Mouse (Mus musculus): ENCODE measurements at regions not wholly inside any gene's neighbourhood (a gene's known extent, or its start where the extent isn't known, plus 50 kb on each side); places are given as distances from the start of the nearest gene placed in this dataset.
A peak's percentile ranks its signal among the peaks of the same experiment; 100 is the strongest.

DNA sequence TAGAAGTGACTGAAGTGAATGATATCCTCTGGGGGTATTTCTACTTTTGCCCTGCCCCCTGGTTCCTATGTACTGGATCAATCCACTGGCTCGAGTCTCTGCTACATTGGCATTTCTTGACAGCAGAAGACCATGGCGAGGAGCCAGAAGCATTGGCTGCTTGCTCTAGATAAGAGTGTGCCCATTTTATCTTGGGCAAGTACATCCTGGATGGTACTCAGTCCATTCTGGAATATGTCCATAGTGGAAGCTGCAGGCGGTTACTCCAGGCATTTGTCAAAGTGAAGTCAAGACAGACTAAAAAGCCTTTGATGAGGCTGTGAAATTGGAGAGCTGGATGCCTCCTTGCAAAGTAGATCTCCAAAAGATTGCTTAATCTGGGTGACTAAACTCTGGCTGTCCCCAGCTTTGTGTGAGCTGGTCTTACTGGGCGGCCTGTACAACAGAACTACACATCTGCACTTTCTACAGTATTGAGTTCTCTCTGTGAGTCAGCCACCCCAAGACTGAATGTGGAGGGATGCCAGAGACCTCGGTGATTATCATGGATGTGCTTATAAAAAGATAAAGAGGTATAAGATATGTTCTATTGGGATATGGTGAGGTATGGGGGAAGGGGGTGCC lies 222.6 kb upstream of the Peli2 start:
- no peak overlapping the region for H3K4me3 ChIP-seq
- H3K9me3 ChIP-seq (replicated peaks), result no peaks in the 10 kb centered on the region
- no peaks in the 10 kb centered on the region for H3K36me3 ChIP-seq
- no peaks in the 10 kb centered on the region for H3K27me3 ChIP-seq (replicated peaks)
- no peak for ATAC-seq (ENCODE audit: insufficient number of reproducible peaks, low FRiP score)
- no peaks in the 10 kb centered on the region for H3K4me1 ChIP-seq (replicated peaks)
- no peak overlapping the region for H3K9ac ChIP-seq
- H3K27ac ChIP-seq (ENCODE audit: poor library complexity, severe bottlenecking), result no peak overlapping the region
- WGBS, result 65% methylated on average over 5 of the region's 5 CpGs
- H3K4me2 ChIP-seq, result no peak overlapping the region

DNA sequence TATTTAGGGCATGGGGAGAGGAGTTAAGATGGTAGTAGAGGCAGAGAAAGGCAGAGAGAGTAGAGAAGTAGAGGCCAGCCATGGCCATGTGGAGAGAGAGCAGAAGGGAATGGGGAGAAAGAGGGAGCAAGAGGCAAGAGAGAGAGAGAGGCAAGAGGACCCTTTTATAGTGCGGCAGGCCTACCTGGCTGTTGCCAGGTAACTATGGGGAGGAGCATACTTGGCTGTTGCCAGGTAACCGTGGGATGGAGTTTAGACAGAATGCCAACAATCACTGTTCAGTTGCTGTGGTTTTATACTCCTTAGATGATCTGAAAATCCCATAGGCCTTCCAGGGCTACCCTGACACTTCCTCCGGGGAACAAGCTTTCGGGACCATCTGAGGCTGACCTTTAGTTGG lies 222.0 kb upstream of the Peli2 start:
- H3K4me1 ChIP-seq (replicated peaks), result no peaks in the 10 kb centered on the region

DNA sequence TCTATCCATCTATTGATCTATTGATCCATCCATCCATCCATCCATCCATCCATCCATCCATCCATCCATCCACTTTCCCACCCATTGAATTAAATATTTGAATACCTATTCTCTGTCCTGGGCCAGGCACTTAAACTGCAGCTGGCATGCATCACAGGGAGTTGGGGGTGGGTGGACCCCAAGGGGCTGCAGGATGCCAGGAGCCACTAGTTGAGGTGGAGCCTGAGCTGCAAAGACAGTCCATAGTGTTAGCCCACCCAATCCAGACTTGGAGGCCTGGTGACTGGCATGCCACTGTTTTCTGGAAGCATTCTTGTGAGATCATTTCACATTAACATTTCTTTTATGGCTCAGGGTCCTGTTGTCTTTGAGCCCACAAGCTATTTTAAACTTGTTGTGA lies 215.3 kb upstream of the Peli2 start:
- Histone ChIP-seq H3K4me2 (no peak overlapping the region), H3K27ac (ENCODE audit: poor library complexity, severe bottlenecking) (no peak overlapping the region), H3K9ac (no peak overlapping the region), H3K4me1 (replicated peaks) (peaks cover 7% of the 10 kb centered on the region; the same call in 1 of the 2 replicates), H3K27me3 (replicated peaks) (no peaks in the 10 kb centered on the region), H3K36me3 (no peaks in the 10 kb centered on the region), H3K4me3 (no peak overlapping the region), H3K9me3 (replicated peaks) (no peaks in the 10 kb centered on the region)
- no peak for ATAC-seq (ENCODE audit: insufficient number of reproducible peaks, low FRiP score)

More for the DNA sequence above, 222.0 kb upstream of the Peli2 start:
- WGBS, result 82% methylated on average over 4 of the region's 4 CpGs
- H3K9ac ChIP-seq, result no peak overlapping the region
- H3K4me2 ChIP-seq, result no peak overlapping the region
- no peak overlapping the region for H3K27ac ChIP-seq (ENCODE audit: poor library complexity, severe bottlenecking)
- no peak for ATAC-seq (ENCODE audit: insufficient number of reproducible peaks, low FRiP score)
- H3K27me3 ChIP-seq (replicated peaks), result no peaks in the 10 kb centered on the region
- H3K4me3 ChIP-seq, result no peak overlapping the region
- no peaks in the 10 kb centered on the region for H3K36me3 ChIP-seq
- H3K9me3 ChIP-seq (replicated peaks), result no peaks in the 10 kb centered on the region

DNA sequence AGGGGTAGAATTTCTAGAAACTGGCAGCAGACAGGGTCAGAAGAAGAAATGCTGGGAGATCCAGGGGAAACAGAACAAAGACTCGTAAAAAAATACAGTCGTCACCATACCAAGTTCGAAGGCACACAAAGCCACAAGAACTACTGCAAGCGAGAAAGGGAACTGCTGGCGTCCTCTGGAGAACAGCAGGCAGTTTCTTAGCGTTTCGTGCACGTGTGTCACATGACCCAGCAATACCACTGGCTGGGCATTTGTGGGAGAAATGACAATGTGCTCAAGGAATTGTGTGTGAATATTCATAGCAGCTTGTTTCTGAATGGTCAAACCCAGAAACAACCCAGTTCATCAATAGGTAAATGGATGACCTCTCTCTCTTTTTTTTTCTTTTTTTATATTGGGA lies 211.5 kb upstream of the Peli2 start:
- ATAC-seq (ENCODE audit: insufficient number of reproducible peaks, low FRiP score), result no peak
- Histone ChIP-seq H3K4me3 (no peak overlapping the region), H3K4me1 (replicated peaks) (peaks cover 7% of the 10 kb centered on the region; the same call in 1 of the 2 replicates), H3K36me3 (no peaks in the 10 kb centered on the region), H3K4me2 (peak overlapping the region; percentile 50), H3K9me3 (replicated peaks) (no peaks in the 10 kb centered on the region), H3K9ac (no peak overlapping the region), H3K27ac (ENCODE audit: poor library complexity, severe bottlenecking) (no peak overlapping the region), H3K27me3 (replicated peaks) (no peaks in the 10 kb centered on the region)
- 57% methylated on average over 8 of the region's 8 CpGs for WGBS

DNA sequence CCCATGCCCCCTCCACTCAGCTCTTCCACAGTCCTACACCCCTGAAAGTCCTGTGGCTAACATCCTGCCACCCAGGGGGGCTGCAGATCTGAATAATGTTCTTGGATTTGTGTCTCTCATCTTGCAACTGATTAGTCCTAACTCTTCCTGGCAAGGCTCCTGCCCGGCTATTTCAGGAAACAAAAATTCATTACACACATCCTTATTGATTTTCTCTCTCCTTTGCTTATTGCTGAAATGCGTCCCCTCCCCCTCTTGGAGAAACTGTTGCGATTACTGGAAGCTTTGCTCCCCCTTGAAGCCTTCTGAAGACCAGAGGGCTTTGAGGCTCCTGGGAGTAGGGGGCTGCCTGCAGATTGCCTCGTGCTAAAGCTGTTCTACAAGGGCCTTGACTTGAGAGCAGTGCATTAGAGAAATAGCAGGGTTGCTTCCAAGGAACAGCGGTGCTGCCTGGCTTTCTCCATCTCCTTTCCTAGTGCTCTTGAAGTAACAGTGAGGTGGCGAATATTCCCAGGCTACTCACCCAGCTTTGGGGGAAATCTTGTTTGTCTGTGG lies 209.8 kb upstream of the Peli2 start:
- Histone ChIP-seq H3K9ac (no peak overlapping the region), H3K4me2 (no peak overlapping the region), H3K27ac (ENCODE audit: poor library complexity, severe bottlenecking) (no peak overlapping the region), H3K4me3 (no peak overlapping the region), H3K27me3 (replicated peaks) (0 out of 2 replicates have a peak, but pooled peaks cover 3% of the 10 kb centered on the region), H3K9me3 (replicated peaks) (no peaks in the 10 kb centered on the region), H3K36me3 (no peaks in the 10 kb centered on the region), H3K4me1 (replicated peaks) (peaks cover 7% of the 10 kb centered on the region; the same call in 1 of the 2 replicates)
- no peak for ATAC-seq (ENCODE audit: insufficient number of reproducible peaks, low FRiP score)
- WGBS, result 42% methylated on average over 6 of the region's 6 CpGs

DNA sequence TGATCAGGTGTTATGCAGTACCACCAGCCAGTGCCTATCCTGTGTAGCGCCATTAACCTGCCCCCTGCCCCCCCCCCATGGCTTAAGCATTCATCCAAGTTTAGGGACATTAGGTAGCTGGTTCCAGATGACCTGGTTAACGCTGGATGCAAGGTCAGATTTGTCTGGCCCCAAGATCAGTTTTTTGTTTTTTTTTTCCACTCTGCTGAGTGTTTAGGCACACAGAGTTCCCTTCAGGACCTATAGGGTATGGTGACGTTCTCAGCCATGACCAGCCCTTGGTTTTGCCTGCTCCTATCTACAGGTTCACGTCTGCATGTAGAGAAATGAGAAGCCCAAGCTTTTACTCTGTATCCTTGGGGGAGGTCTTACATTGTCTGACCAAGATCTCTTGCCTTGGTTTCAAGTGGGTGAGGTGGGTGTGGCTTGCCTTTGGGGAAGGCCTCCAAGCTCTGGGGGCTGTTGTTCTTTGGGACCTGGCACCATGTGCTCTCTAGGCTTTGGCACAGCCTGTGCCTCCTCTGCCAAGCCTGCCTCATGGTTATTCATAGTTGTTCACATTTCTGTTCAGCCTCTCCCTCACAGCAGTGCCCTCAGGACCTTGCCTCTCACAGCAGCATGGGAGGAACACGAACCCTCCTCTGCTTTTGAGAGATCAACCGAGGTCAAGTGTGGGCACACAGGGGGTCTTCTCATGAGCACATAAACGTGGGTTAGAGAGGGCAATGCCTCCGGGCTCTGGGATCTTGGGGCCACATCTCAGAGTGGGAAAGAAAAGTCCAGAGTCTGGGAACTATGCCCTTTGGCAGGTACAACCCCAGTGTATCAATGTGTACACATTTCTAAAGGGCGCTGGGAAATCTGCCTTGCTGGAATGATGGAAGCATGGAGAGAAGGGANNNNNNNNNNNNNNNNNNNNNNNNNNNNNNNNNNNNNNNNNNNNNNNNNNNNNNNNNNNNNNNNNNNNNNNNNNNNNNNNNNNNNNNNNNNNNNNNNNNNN lies 208.8 kb upstream of the Peli2 start:
- Histone ChIP-seq H3K27me3 (replicated peaks) (0 out of 2 replicates have a peak, but pooled peaks cover 3% of the 10 kb centered on the region), H3K9ac (no peak overlapping the region), H3K9me3 (replicated peaks) (no peaks in the 10 kb centered on the region), H3K36me3 (no peaks in the 10 kb centered on the region), H3K27ac (ENCODE audit: poor library complexity, severe bottlenecking) (no peak overlapping the region), H3K4me1 (replicated peaks) (peaks cover 7% of the 10 kb centered on the region; the same call in 1 of the 2 replicates), H3K4me2 (no peak overlapping the region), H3K4me3 (no peak overlapping the region)
- ATAC-seq (ENCODE audit: insufficient number of reproducible peaks, low FRiP score), result no peak
- WGBS, result 70% methylated on average over 9 of the region's 9 CpGs

DNA sequence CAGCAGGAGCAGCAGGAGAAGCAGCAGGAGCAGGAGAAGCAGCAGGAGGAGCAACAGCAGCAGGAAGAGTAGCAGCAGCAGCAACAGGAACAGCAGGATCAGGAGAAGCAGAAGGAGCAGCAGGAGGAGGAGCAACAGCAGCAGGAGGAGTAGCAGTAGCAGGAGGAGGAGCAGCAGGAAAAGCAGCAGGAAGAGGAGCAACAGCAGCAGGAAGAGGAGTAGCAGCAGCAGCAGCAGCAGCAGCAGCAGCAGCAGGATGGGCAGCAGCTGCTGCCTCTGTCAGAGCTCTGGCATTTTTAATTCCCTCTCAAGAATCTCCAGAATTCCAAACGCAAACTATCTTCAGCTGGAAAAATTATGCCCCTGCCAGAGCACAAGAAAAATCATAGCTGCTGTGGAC lies 205.0 kb upstream of the Peli2 start:
- H3K36me3 ChIP-seq, result no peaks in the 10 kb centered on the region
- 63% methylated on average over 1 of the region's 1 CpGs for WGBS
- H3K27ac ChIP-seq (ENCODE audit: poor library complexity, severe bottlenecking), result no peak overlapping the region
- H3K4me1 ChIP-seq (replicated peaks), result no peaks in the 10 kb centered on the region; the same call in 1 of the 2 replicates
- H3K4me2 ChIP-seq, result no peak overlapping the region
- no peaks in the 10 kb centered on the region for H3K9me3 ChIP-seq (replicated peaks)
- H3K27me3 ChIP-seq (replicated peaks), result 0 out of 2 replicates have a peak, but pooled peaks cover 3% of the 10 kb centered on the region
- H3K4me3 ChIP-seq, result no peak overlapping the region
- no peak for ATAC-seq (ENCODE audit: insufficient number of reproducible peaks, low FRiP score)
- no peak overlapping the region for H3K9ac ChIP-seq

DNA sequence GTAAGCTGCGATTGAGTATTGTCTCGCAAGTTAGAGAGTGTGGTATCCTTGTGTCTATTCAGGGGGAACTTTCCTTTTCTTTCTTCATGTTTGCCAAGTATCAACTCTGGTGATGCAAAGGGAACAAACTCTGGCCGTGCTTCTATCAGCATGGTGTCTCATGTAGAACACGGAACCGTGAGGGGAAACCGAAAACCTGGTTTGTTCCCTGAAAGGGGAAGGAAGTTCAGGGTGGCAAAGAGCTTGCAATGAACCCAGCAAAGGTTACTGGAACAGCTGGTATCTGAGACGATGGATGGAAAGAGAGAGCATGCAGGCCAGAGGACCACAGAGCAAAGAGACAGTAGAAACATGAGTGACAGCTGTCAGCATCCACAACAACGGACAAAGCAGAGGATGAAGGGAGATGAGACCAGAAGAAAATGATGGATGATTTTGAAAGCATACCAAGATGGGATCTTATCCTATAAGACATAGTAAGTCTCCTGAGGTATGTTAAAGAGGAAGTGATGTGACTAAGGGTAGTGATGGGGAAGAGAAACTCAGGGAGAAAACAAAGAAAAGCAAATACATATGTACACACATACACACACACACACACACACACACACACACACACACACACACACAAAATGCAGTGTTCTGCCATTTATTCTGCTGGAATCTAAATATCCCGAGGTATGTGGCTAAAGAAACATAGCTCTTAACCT lies 199.8 kb upstream of the Peli2 start:
- H3K9me3 ChIP-seq (replicated peaks), result peaks cover 5% of the 10 kb centered on the region; the same call in 1 of the 2 replicates
- no peaks in the 10 kb centered on the region for H3K36me3 ChIP-seq
- ATAC-seq (ENCODE audit: insufficient number of reproducible peaks, low FRiP score), result no peak
- no peak overlapping the region for H3K4me2 ChIP-seq
- no peaks in the 10 kb centered on the region for H3K27me3 ChIP-seq (replicated peaks)
- 87% methylated on average over 9 of the region's 9 CpGs for WGBS
- H3K27ac ChIP-seq (ENCODE audit: poor library complexity, severe bottlenecking), result no peak overlapping the region
- peaks cover 6% of the 10 kb centered on the region; the same call in 1 of the 2 replicates for H3K4me1 ChIP-seq (replicated peaks)
- no peak overlapping the region for H3K4me3 ChIP-seq
- H3K9ac ChIP-seq, result no peak overlapping the region

DNA sequence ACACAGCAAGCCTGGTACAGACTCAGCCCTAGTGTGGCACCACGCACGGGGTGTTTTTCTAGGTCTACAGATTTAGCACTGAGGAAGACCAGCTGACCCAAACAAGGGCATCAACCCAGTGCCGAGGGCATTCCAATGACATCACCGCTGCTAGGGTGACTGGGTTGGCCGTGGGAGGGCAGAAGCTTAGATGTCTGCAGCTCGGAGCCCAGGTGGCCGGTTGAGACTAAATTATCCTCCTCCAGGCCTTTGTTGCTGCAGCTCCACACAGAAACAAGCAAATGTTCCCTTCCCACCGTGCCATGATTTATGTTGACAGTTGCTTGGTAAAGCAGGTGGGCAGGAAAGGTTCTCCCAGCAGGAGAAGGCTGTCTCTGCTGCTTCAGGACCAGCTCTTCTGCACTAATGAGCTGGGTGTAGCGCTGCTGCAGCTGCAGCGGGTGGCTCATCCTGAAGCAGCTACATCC lies 198.8 kb upstream of the Peli2 start:
- Histone ChIP-seq H3K4me3 (no peak overlapping the region), H3K36me3 (no peaks in the 10 kb centered on the region), H3K9me3 (replicated peaks) (peaks cover 5% of the 10 kb centered on the region), H3K27me3 (replicated peaks) (no peaks in the 10 kb centered on the region), H3K4me2 (no peak overlapping the region), H3K27ac (ENCODE audit: poor library complexity, severe bottlenecking) (no peak overlapping the region), H3K4me1 (replicated peaks) (peaks cover 6% of the 10 kb centered on the region; the same call in 1 of the 2 replicates), H3K9ac (no peak overlapping the region)
- no peak for ATAC-seq (ENCODE audit: insufficient number of reproducible peaks, low FRiP score)
- 43% methylated on average over 10 of the region's 10 CpGs for WGBS

DNA sequence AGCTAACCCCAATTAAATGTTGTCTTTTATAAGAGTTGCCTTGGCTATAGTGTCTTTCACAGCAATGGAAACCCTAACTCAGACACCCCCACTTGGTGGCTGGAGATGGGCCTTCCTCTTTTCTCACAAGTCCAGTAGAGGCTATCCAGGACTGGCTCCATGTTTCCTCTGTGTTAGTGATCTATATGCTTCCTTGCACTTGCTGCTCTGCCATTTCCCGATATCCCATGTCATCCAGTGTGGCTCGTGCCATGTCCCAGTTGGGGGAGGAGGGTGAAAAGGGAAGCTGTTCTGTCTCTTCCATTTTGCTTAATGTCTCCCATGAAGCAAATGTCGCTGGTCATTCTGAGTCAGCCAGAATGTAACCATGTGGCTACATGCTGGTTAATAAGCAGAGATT lies 194.2 kb upstream of the Peli2 start:
- H3K4me1 ChIP-seq (replicated peaks), result peaks cover 6% of the 10 kb centered on the region; the same call in 1 of the 2 replicates
- ATAC-seq (ENCODE audit: insufficient number of reproducible peaks, low FRiP score), result no peak
- H3K9ac ChIP-seq, result no peak overlapping the region

More for the DNA sequence above, 194.2 kb upstream of the Peli2 start:
- Histone ChIP-seq H3K9me3 (replicated peaks) (peaks cover 5% of the 10 kb centered on the region), H3K27ac (ENCODE audit: poor library complexity, severe bottlenecking) (no peak overlapping the region), H3K4me3 (no peak overlapping the region), H3K27me3 (replicated peaks) (no peaks in the 10 kb centered on the region), H3K36me3 (no peaks in the 10 kb centered on the region), H3K4me2 (no peak overlapping the region)
- WGBS, result 83% methylated on average over 3 of the region's 3 CpGs
